Mouse (Mus musculus): ENCODE results near the gene Elovl6.

- TF ChIP-seq CTCF (IDR thresholded peaks at IDR 0.05; ENCODE audit: extremely low read depth, insufficient read depth, low read length) = no peak
- TF ChIP-seq POLR2A (IDR thresholded peaks at IDR 0.05; ENCODE audit: extremely low read depth, insufficient read depth, low read length) = no peak
Observed at GRCm38 (mm10) chr3:129590548-129591226, 58.5 kb downstream of the Elovl6 start.

Measured in cortical plate, adult 2 months (tissue).